Mouse (Mus musculus) erythroblast, embryonic 14.5 days (primary cell): ENCODE data around the gene Ifit1bl1.

Experiments
- GATA1 ChIP-seq: IDR thresholded peaks from 2 replicates; pipeline ENCODE4 v1.6.1; 2012; ENCODE audit warnings: low read length, inconsistent platforms, mixed read lengths
- TAL1 ChIP-seq: IDR thresholded peaks from 3 replicates; pipeline ENCODE4 v1.6.1; 2012; ENCODE audit warnings: low read length, inconsistent platforms, mixed read lengths

GRCm38 (mm10) chr19:34571080-34571479, 30.7 kb downstream of the Ifit1bl1 start:
- no peak for TF ChIP-seq TAL1
- no peak for TF ChIP-seq GATA1
